Mouse (Mus musculus): ENCODE measurements around the gene Rabgap1l. TPM values are rescaled to one million over a fixed set of nuclear protein-coding genes. Genes with fewer than 3 reads are reported as not detected.

Gene Rabgap1l
- total and polyA plus RNA-seq, 2 experiments from 2014 or later, result 27.4 to 140 TPM

- no peak for TF ChIP-seq CTCF (IDR thresholded peaks at IDR 0.05; ENCODE audit: low read depth)
- no peak for ATAC-seq
- Histone ChIP-seq H3K27me3 (ENCODE audit: insufficient read depth, low read length) (no peaks in the 10 kb centered on the region), H3K27ac (ENCODE audit: low read depth, low read length) (no peak overlapping the region), H3K4me2 (ENCODE audit: low read depth) (no peak overlapping the region), H3K36me3 (ENCODE audit: insufficient read depth) (no peaks in the 10 kb centered on the region), H3K9me3 (ENCODE audit: low read length) (no peaks in the 10 kb centered on the region), H3K9ac (no peak overlapping the region), H3K4me1 (ENCODE audit: insufficient read depth) (no peaks in the 10 kb centered on the region; the same call in 1 of the 2 replicates), H3K4me3 (ENCODE audit: low read depth, low read length) (no peak overlapping the region)
- WGBS, result 57% methylated on average over 4 of the region's 4 CpGs
- no peak for DNase-seq
Measured at GRCm38 (mm10) chr1:160181216-160181615, 611.8 kb downstream of the Rabgap1l start.

GRCm38 (mm10) chr1:160176903-160177302 is 616.1 kb downstream of the Rabgap1l start:
- Histone ChIP-seq H3K4me1 (ENCODE audit: insufficient read depth) (no peaks in the 10 kb centered on the region; the same call in 1 of the 2 replicates), H3K9ac (no peak overlapping the region), H3K4me2 (ENCODE audit: low read depth) (no peak overlapping the region), H3K9me3 (ENCODE audit: low read length) (no peaks in the 10 kb centered on the region), H3K36me3 (ENCODE audit: insufficient read depth) (no peaks in the 10 kb centered on the region), H3K27me3 (ENCODE audit: insufficient read depth, low read length) (no peaks in the 10 kb centered on the region), H3K27ac (ENCODE audit: low read depth, low read length) (peak overlapping the region; percentile 50; the same call in 1 of the 2 replicates), H3K4me3 (ENCODE audit: low read depth, low read length) (no peak overlapping the region)
- ATAC-seq (peak; percentile 48), DNase-seq (no peak)
- WGBS, result 61% methylated on average over 8 of the region's 8 CpGs
- no peak for TF ChIP-seq CTCF (IDR thresholded peaks at IDR 0.05; ENCODE audit: low read depth)

MicroRNAs within 50 kb of the gene (microRNA counts, 519-probe panel; counts per million panel counts)
- not detected for microRNA mmu-miR-1927

Small RNA genes within 50 kb of the gene (microRNA-seq; reads per million reads assigned to microRNA genes)
- gene Mir1927, result 4.1 to 4.6 reads per million in 2 experiments

Other genes with a start within 250 kb of the Rabgap1l start
- 14.9 and 20.8 TPM in 2 replicates for gene Rc3h1, start 113.2 kb upstream of the Rabgap1l start, total RNA-seq (2014; rRNA removed)
- 3.3 and 6.1 TPM in 2 replicates for gene Rc3h1, start 113.2 kb upstream of the Rabgap1l start, polyA plus RNA-seq (2015; fragmentation: Nextera tagmentation; extraction: Ambion mirVana)
- gene Serpinc1, start 185.4 kb upstream of the Rabgap1l start, total RNA-seq (2014; rRNA removed), result 0.10 and 0.15 TPM in 2 replicates
- gene Serpinc1, start 185.4 kb upstream of the Rabgap1l start, polyA plus RNA-seq (2015; fragmentation: Nextera tagmentation; extraction: Ambion mirVana), result 1.2 and 2.3 TPM in 2 replicates
- 19.7 and 30.2 TPM in 2 replicates for gene Zbtb37, start 241.6 kb upstream of the Rabgap1l start, total RNA-seq (2014; rRNA removed)
- 3.7 and 7.9 TPM in 2 replicates for gene Zbtb37, start 241.6 kb upstream of the Rabgap1l start, polyA plus RNA-seq (2015; fragmentation: Nextera tagmentation; extraction: Ambion mirVana)

Measured in forebrain, postnatal 0 days (tissue).